Mouse (Mus musculus) CH12.LX (cell line): ENCODE data around the gene Tmem262. TPM values are rescaled to one million over a fixed set of nuclear protein-coding genes. Genes with fewer than 3 reads are reported as not detected.

Source experiments
- DNase-seq: peaks from one replicate; pipeline ENCODE4 v3.0.0-alpha.2; 2013; ENCODE audit errors: extremely low read depth
- H3K27ac ChIP-seq: 2 replicates; pipeline ENCODE4 v1.5.1; 2012; ENCODE audit warnings: low read depth, mild to moderate bottlenecking, control low read depth, moderate library complexity; ENCODE audit not compliant: insufficient read depth
- H3K27me3 ChIP-seq: replicated peaks from 2 replicates; pipeline ENCODE3; 2012; ENCODE audit warnings: inconsistent platforms
- H3K36me3 ChIP-seq, 2 experiments: replicated peaks in 1 of 2; 2 replicates each; pipeline versions ENCODE3 to v1.6.1; 2012; ENCODE audit warnings: inconsistent platforms in 1 of 2, low read length in 1 of 2, mild to moderate bottlenecking in 1 of 2, mixed read lengths in 1 of 2, moderate library complexity in 1 of 2; ENCODE audit not compliant: control insufficient read depth in 1 of 2, insufficient read depth in 1 of 2
- H3K4me1 ChIP-seq, 2 experiments: 2 replicates each; pipeline ENCODE4 v1.6.1; 2012; ENCODE audit warnings: inconsistent platforms in 1 of 2, moderate library complexity in 1 of 2; ENCODE audit not compliant: insufficient read depth in 2 of 2, control insufficient read depth in 1 of 2
- H3K4me2 ChIP-seq: 2 replicates; pipeline ENCODE4 v1.6.1; 2012; ENCODE audit warnings: low read depth, mild to moderate bottlenecking, control low read depth; ENCODE audit not compliant: poor library complexity, insufficient read depth, severe bottlenecking
- H3K4me3 ChIP-seq, 3 experiments: fragments of 150-350 bp in 1 of 3; sonication (generic) in 1 of 3; replicated peaks in 1 of 3; 2 replicates each; pipeline versions ENCODE3 to v1.5.1; 2011 to 2012; ENCODE audit warnings: low read depth in 2 of 3, low read length in 2 of 3, mild to moderate bottlenecking in 2 of 3, moderate library complexity in 2 of 3, control low read depth in 1 of 3, improper control_type of control experiment in 1 of 3, inconsistent platforms in 1 of 3, mixed read lengths in 1 of 3; ENCODE audit not compliant: poor library complexity in 1 of 3
- H3K79me2 ChIP-seq: replicated peaks from 2 replicates; pipeline ENCODE4 v1.6.1; 2012; ENCODE audit warnings: mild to moderate bottlenecking, moderate library complexity; ENCODE audit not compliant: control insufficient read depth, poor library complexity, insufficient read depth, severe bottlenecking; ENCODE audit errors: extremely low read depth
- H3K9ac ChIP-seq: 2 replicates; pipeline ENCODE4 v1.6.1; 2012; ENCODE audit warnings: low read depth, mild to moderate bottlenecking, control low read depth, moderate library complexity; ENCODE audit not compliant: insufficient read depth
- H3K9me3 ChIP-seq: replicated peaks from 2 replicates; pipeline ENCODE3; 2012; ENCODE audit warnings: low read length, inconsistent platforms, mixed read lengths
- BHLHE40 ChIP-seq: IDR thresholded peaks from 2 replicates; pipeline ENCODE4 v1.6.1; 2011; ENCODE audit warnings: mild to moderate bottlenecking, low read depth, low read length, improper control_type of control experiment
- CHD1 ChIP-seq: IDR thresholded peaks from 2 replicates; pipeline ENCODE4 v1.6.1; 2012; ENCODE audit warnings: low read depth, low read length, improper control_type of control experiment, inconsistent platforms
- E2F4 ChIP-seq: IDR thresholded peaks from 2 replicates; pipeline ENCODE4 v1.6.1; 2011; ENCODE audit warnings: low read depth, low read length, improper control_type of control experiment; ENCODE audit not compliant: insufficient replicate concordance
- EP300 ChIP-seq: IDR thresholded peaks from 2 replicates; pipeline ENCODE4 v1.6.1; 2011; ENCODE audit warnings: low read length, improper control_type of control experiment
- GABPA ChIP-seq: IDR thresholded peaks from 2 replicates; pipeline ENCODE4 v1.6.1; 2012; ENCODE audit warnings: low read depth, low read length, improper control_type of control experiment, inconsistent platforms; ENCODE audit not compliant: insufficient replicate concordance
- HCFC1 ChIP-seq: IDR thresholded peaks from 2 replicates; pipeline ENCODE4 v1.6.1; 2012; ENCODE audit warnings: low read depth, mild to moderate bottlenecking, inconsistent platforms, low read length, improper control_type of control experiment
- IRF4 ChIP-seq: IDR thresholded peaks from 2 replicates; pipeline ENCODE4 v1.6.1; 2014; ENCODE audit warnings: low read depth, mild to moderate bottlenecking, inconsistent platforms, low read length, improper control_type of control experiment
- MAX ChIP-seq: IDR thresholded peaks from 2 replicates; pipeline ENCODE4 v1.6.1; 2011; ENCODE audit warnings: low read length, improper control_type of control experiment
- MAZ ChIP-seq: IDR thresholded peaks from 2 replicates; pipeline ENCODE4 v1.6.1; 2012; ENCODE audit warnings: low read depth, mild to moderate bottlenecking, inconsistent platforms, low read length, improper control_type of control experiment, moderate library complexity
- MXI1 ChIP-seq: IDR thresholded peaks from 2 replicates; pipeline ENCODE4 v1.6.1; 2011; ENCODE audit warnings: mild to moderate bottlenecking, low read depth, low read length, improper control_type of control experiment
- MYC ChIP-seq: IDR thresholded peaks from 2 replicates; pipeline ENCODE4 v1.6.1; 2011; ENCODE audit warnings: low read depth, mild to moderate bottlenecking, improper control_type of control experiment, low read length
- NELFE ChIP-seq: IDR thresholded peaks from 2 replicates; pipeline ENCODE4 v1.6.1; 2011; ENCODE audit warnings: low read depth, low read length, improper control_type of control experiment
- POLR2A ChIP-seq: IDR thresholded peaks from 2 replicates; pipeline ENCODE4 v1.6.1; 2011; ENCODE audit warnings: low read depth, mild to moderate bottlenecking, improper control_type of control experiment, low read length
- POLR2AphosphoS2 ChIP-seq: IDR thresholded peaks from 2 replicates; pipeline ENCODE4 v1.6.1; 2011; ENCODE audit warnings: low read depth, low read length, improper control_type of control experiment
- RAD21 ChIP-seq: IDR thresholded peaks from 2 replicates; pipeline ENCODE4 v1.6.1; 2011; ENCODE audit warnings: low read depth, mild to moderate bottlenecking, low read length, improper control_type of control experiment, moderate library complexity
- RCOR1 ChIP-seq: conservative IDR thresholded peaks from 2 replicates; pipeline ENCODE4 v1.6.1; 2012; ENCODE audit warnings: low read depth, mild to moderate bottlenecking, inconsistent platforms, low read length, improper control_type of control experiment
- SIN3A ChIP-seq: IDR thresholded peaks from 2 replicates; pipeline ENCODE4 v1.6.1; 2012; ENCODE audit warnings: low read length, improper control_type of control experiment, inconsistent platforms
- USF1 ChIP-seq: IDR thresholded peaks from 2 replicates; pipeline ENCODE4 v1.6.1; 2014; ENCODE audit warnings: low read depth, mild to moderate bottlenecking, inconsistent platforms, low read length, improper control_type of control experiment
- ZC3H11A ChIP-seq: IDR thresholded peaks from 2 replicates; pipeline ENCODE4 v1.6.1; 2012; ENCODE audit warnings: low read depth, mild to moderate bottlenecking, inconsistent platforms, low read length, improper control_type of control experiment
- ZKSCAN1 ChIP-seq: IDR thresholded peaks from 2 replicates; pipeline ENCODE4 v1.6.1; 2012; ENCODE audit warnings: low read depth, inconsistent platforms, low read length, improper control_type of control experiment, borderline replicate concordance
- ZMIZ1 ChIP-seq: IDR thresholded peaks from 2 replicates; pipeline ENCODE4 v1.6.1; 2012; ENCODE audit warnings: low read depth, mild to moderate bottlenecking, inconsistent platforms, low read length, improper control_type of control experiment
- ZNF384 ChIP-seq: IDR thresholded peaks from 2 replicates; pipeline ENCODE4 v1.6.1; 2012; ENCODE audit warnings: low read depth, low read length, improper control_type of control experiment, inconsistent platforms
- dilution Hi-C: fragments of 300-500 bp; cut with MboI; formaldehyde crosslinking; loops from 2 replicates; pipeline ENCODE4 v1.14.3; 2020; ENCODE audit warnings: low sequenced_read_pairs; ENCODE audit not compliant: extremely low pct_unique_long_range_greater_than_20kb, extremely low pct_ligation_motif_present
- in situ Hi-C: fragments of 300-500 bp; cut with MboI; formaldehyde crosslinking; loops from 3 replicates; pipeline ENCODE4 v1.14.3; 2019; ENCODE audit warnings: low sequenced_read_pairs, low pct_ligation_motif_present, low pct_unique_long_range_greater_than_20kb, mixed read lengths
- polyA plus RNA-seq: library from polyadenylated mRNA; unstranded; fragments of >175 nt; gene quantifications from 2 replicates; pipeline ENCODE4 v1.2.1, GENCODE M21; 2012; ENCODE audit warnings: low read depth; ENCODE audit not compliant: insufficient read length
- total RNA-seq, 2 experiments: library from RNA; depleted of rRNA; stranded (reverse); fragments of 300-350 nt in 1 of 2; fragments of >200 nt in 1 of 2; gene quantifications; 2 replicates each; pipeline ENCODE4 v1.2.3; 2012 to 2014

Tmem262 gene
- total and polyA plus RNA-seq, 3 experiments = not detected

- TF ChIP-seq MAX (peak; percentile 66; the same call in 1 of the 2 replicates), GABPA (peak; percentile 17; the same call in 1 of the 2 replicates), RAD21 (no peak), MXI1 (peak; percentile 84), POLR2A (peak; percentile 98), CHD1 (no peak), RCOR1 (no peak), ZMIZ1 (peak; percentile 96), MYC (peak; percentile 17; the same call in 1 of the 2 replicates), ZNF384 (no peak), ZC3H11A (no peak), POLR2AphosphoS2 (peak; percentile 85), EP300 (no peak), HCFC1 (peak; percentile 93)
Measured at GRCm38 (mm10) chr19:6057313-6058096, 22.3 kb upstream of the Tmem262 start, which contains the start of the genes Mrpl49 and Fau (continued).

- no peaks in the 10 kb centered on the region for H3K9me3 ChIP-seq
- in situ Hi-C loops (no loop called here), dilution Hi-C loops (no loop called here)
- DNase-seq = no peak
- H3K9ac ChIP-seq = peak overlapping the region; percentile 73
- peaks cover 55% of the 10 kb centered on the region for H3K79me2 ChIP-seq
- peak overlapping the region; percentile 26 for H3K27ac ChIP-seq
- H3K36me3 ChIP-seq = peaks cover 37 to 51% of the 10 kb centered on the region in 2 experiments
- peak overlapping the region; percentile 77 for H3K4me2 ChIP-seq
- H3K4me3 ChIP-seq = peak overlapping the region; percentile 73 to 97 (median 95)
- TF ChIP-seq ZKSCAN1 (no peak), IRF4 (no peak), POLR2A (no peak), HCFC1 (no peak), GABPA (no peak), USF1 (no peak), CHD1 (no peak), E2F4 (no peak), BHLHE40 (no peak), POLR2AphosphoS2 (no peak), RCOR1 (no peak), NELFE (no peak), EP300 (no peak), SIN3A (no peak), MAZ (no peak)
- peaks cover 11 to 55% of the 10 kb centered on the region in 2 experiments for H3K4me1 ChIP-seq
- H3K27me3 ChIP-seq = no peaks in the 10 kb centered on the region
Measured at GRCm38 (mm10) chr19:6058513-6058912, 21.3 kb upstream of the Tmem262 start.
